Mouse (Mus musculus) lung, embryonic 16.5 days (tissue): Measurements from ENCODE around the gene Rgn. TPM values are rescaled to one million over a fixed set of nuclear protein-coding genes. Genes with fewer than 3 reads are reported as not detected.

Experiments used
- ATAC-seq: fragments of 200-750 bp; cut with Nextera tagmentation; 2 replicates; pipeline ENCODE4 v1.8.0; 2017; ENCODE audit warnings: low read depth, mild to moderate bottlenecking, moderate library complexity
- H3K27ac ChIP-seq: fragments of 300-500 bp; sonication (generic); 2 replicates; pipeline ENCODE4 v1.5.1; 2014; ENCODE audit warnings: mild to moderate bottlenecking, control low read depth, low read length
- H3K27me3 ChIP-seq: fragments of 300-500 bp; sonication (generic); 2 replicates; pipeline ENCODE4 v1.6.1; 2014; ENCODE audit warnings: low read depth, low read length, mixed read lengths; ENCODE audit not compliant: control insufficient read depth, insufficient read depth
- H3K36me3 ChIP-seq: fragments of 300-500 bp; sonication (generic); 2 replicates; pipeline ENCODE4 v1.6.1; 2014; ENCODE audit warnings: low read length; ENCODE audit not compliant: control insufficient read depth, insufficient read depth
- H3K4me1 ChIP-seq: fragments of 300-500 bp; sonication (generic); replicated peaks from 2 replicates; pipeline ENCODE4 v1.6.1; 2014; ENCODE audit warnings: low read length, mixed read lengths; ENCODE audit not compliant: control insufficient read depth, insufficient read depth
- H3K4me2 ChIP-seq: fragments of 300-500 bp; sonication (generic); 2 replicates; pipeline ENCODE4 v1.6.1; 2014; ENCODE audit warnings: low read depth, low read length, control low read depth
- H3K4me3 ChIP-seq: fragments of 300-500 bp; sonication (generic); 2 replicates; pipeline ENCODE4 v1.5.1; 2014; ENCODE audit warnings: mild to moderate bottlenecking, low read length, control low read depth
- H3K9ac ChIP-seq: fragments of 300-500 bp; sonication (generic); 2 replicates; pipeline ENCODE4 v1.6.1; 2014; ENCODE audit warnings: low read length, control low read depth
- H3K9me3 ChIP-seq: fragments of 300-500 bp; sonication (generic); 2 replicates; pipeline ENCODE4 v1.6.1; 2016; ENCODE audit warnings: low read length; ENCODE audit not compliant: control insufficient read depth
- WGBS: fragments of 180-500 bp; shearing (Covaris S2); extraction: QIAGEN DNeasy Blood & Tissue Kit; methylation state at CpG from one replicate; pipeline ENCODE4 v1.1.7; 2014; 5-methylcytosine and 5-hydroxymethylcytosine counted together
- polyA plus RNA-seq: library from polyadenylated mRNA; unstranded; fragments of >200 nt; fragmentation: Nextera tagmentation; extraction: Ambion mirVana; gene quantifications from 2 replicates; pipeline ENCODE4 v1.2.1, GENCODE M21; 2015

Gene Rgn
- 2.3 and 4.8 TPM in 2 replicates for polyA plus RNA-seq

GRCm38 (mm10) chrX:20549532-20549931 lies at the start of gene Rgn:
Gene Rgn (plus strand): TSS chrX:20549787.
- Histone ChIP-seq H3K4me2 (peak within 1 kb of the TSS; percentile 60), H3K9me3 (no peaks in the 10 kb centered on the region), H3K36me3 (no peaks in the 10 kb centered on the region), H3K4me1 (no peaks in the 10 kb centered on the region; the same call in 1 of the 2 replicates), H3K27ac (peak within 1 kb of the TSS; percentile 69), H3K27me3 (no peaks in the 10 kb centered on the region), H3K9ac (no peak within 1 kb of the TSS; the same call in 1 of the 2 replicates), H3K4me3 (no peak within 1 kb of the TSS; the same call in 1 of the 2 replicates)
- ATAC-seq, result no peak
- WGBS, result 49% methylated on average over 3 of the region's 3 CpGs

GRCm38 (mm10) chrX:20520290-20520939 lies 29.2 kb upstream of the Rgn start:
- no peaks in the 10 kb centered on the region for H3K27me3 ChIP-seq
- no peak overlapping the region for H3K27ac ChIP-seq
- H3K9ac ChIP-seq, result no peak overlapping the region
- no peaks in the 10 kb centered on the region for H3K4me1 ChIP-seq
- ATAC-seq, result no peak
- 0 out of 2 replicates have a peak, but pooled peaks cover 2% of the 10 kb centered on the region for H3K36me3 ChIP-seq
- H3K9me3 ChIP-seq, result no peaks in the 10 kb centered on the region
- H3K4me2 ChIP-seq, result no peak overlapping the region
- WGBS, result 76% methylated on average over 7 of the region's 7 CpGs
- H3K4me3 ChIP-seq, result no peak overlapping the region

GRCm38 (mm10) chrX:20521578-20521977 lies 28.0 kb upstream of the Rgn start:
- ATAC-seq, result no peak
- no peak overlapping the region for H3K27ac ChIP-seq
- no peaks in the 10 kb centered on the region for H3K9me3 ChIP-seq
- no peak overlapping the region for H3K4me3 ChIP-seq
- 0 out of 2 replicates have a peak, but pooled peaks cover 2% of the 10 kb centered on the region for H3K36me3 ChIP-seq
- no peaks in the 10 kb centered on the region for H3K4me1 ChIP-seq
- H3K4me2 ChIP-seq, result no peak overlapping the region
- no peaks in the 10 kb centered on the region for H3K27me3 ChIP-seq
- no peak overlapping the region for H3K9ac ChIP-seq

- ATAC-seq, result no peak
- 41% methylated on average over 1 of the region's 1 CpGs for WGBS
These were observed 17.0 kb upstream of the Rgn start for GRCm38 (mm10) chrX:20532621-20533020.

GRCm38 (mm10) chrX:20543867-20544266 lies 5.7 kb upstream of the Rgn start:
- no peaks in the 10 kb centered on the region for H3K36me3 ChIP-seq
- no peak for ATAC-seq
- WGBS, result 77% methylated on average over 3 of the region's 3 CpGs

More at GRCm38 (mm10) chrX:20532621-20533020, 17.0 kb upstream of the Rgn start:
- no peaks in the 10 kb centered on the region for H3K9me3 ChIP-seq
- no peaks in the 10 kb centered on the region for H3K4me1 ChIP-seq
- no peak overlapping the region for H3K4me3 ChIP-seq
- H3K36me3 ChIP-seq, result no peaks in the 10 kb centered on the region
- H3K9ac ChIP-seq, result no peak overlapping the region
- H3K27ac ChIP-seq, result no peak overlapping the region
- no peak overlapping the region for H3K4me2 ChIP-seq
- H3K27me3 ChIP-seq, result no peaks in the 10 kb centered on the region

GRCm38 (mm10) chrX:20547609-20548008 lies 2.0 kb upstream of the Rgn start:
- Histone ChIP-seq H3K9ac (no peak overlapping the region; the same call in 1 of the 2 replicates), H3K4me3 (peak overlapping the region; percentile 46), H3K4me1 (no peaks in the 10 kb centered on the region; the same call in 1 of the 2 replicates), H3K27ac (peak overlapping the region; percentile 96), H3K4me2 (peak overlapping the region; percentile 60), H3K27me3 (no peaks in the 10 kb centered on the region), H3K36me3 (no peaks in the 10 kb centered on the region), H3K9me3 (no peaks in the 10 kb centered on the region)
- ATAC-seq, result peak; percentile 88
- 28% methylated on average over 5 of the region's 5 CpGs for WGBS

More at GRCm38 (mm10) chrX:20543867-20544266, 5.7 kb upstream of the Rgn start:
- no peaks in the 10 kb centered on the region for H3K4me1 ChIP-seq
- H3K27ac ChIP-seq, result peak overlapping the region; percentile 20; the same call in 1 of the 2 replicates
- no peaks in the 10 kb centered on the region for H3K9me3 ChIP-seq
- H3K4me2 ChIP-seq, result no peak overlapping the region
- H3K27me3 ChIP-seq, result no peaks in the 10 kb centered on the region
- H3K4me3 ChIP-seq, result no peak overlapping the region
- H3K9ac ChIP-seq, result no peak overlapping the region

GRCm38 (mm10) chrX:20548011-20548879 lies 1.3 kb upstream of the Rgn start:
- Histone ChIP-seq H3K4me3 (peak overlapping the region; percentile 46), H3K4me2 (peak overlapping the region; percentile 60), H3K4me1 (no peaks in the 10 kb centered on the region; the same call in 1 of the 2 replicates), H3K9ac (peak overlapping the region; percentile 70), H3K36me3 (no peaks in the 10 kb centered on the region), H3K27me3 (no peaks in the 10 kb centered on the region), H3K9me3 (no peaks in the 10 kb centered on the region), H3K27ac (peak overlapping the region; percentile 96)
- peak; percentile 79 for ATAC-seq
- WGBS, result 15% methylated on average over 24 of the region's 24 CpGs

GRCm38 (mm10) chrX:20548880-20549440 lies 627 bp upstream of the Rgn start:
- Histone ChIP-seq H3K4me2 (peak overlapping the region; percentile 60), H3K9me3 (no peaks in the 10 kb centered on the region)
- 35% methylated on average over 1 of the region's 1 CpGs for WGBS

GRCm38 (mm10) chrX:20552199-20552598 lies 2.6 kb downstream of the Rgn start:
- no peak overlapping the region for H3K27ac ChIP-seq
- H3K4me3 ChIP-seq, result no peak overlapping the region
- no peak overlapping the region for H3K9ac ChIP-seq
- no peak overlapping the region for H3K4me2 ChIP-seq
- H3K9me3 ChIP-seq, result no peaks in the 10 kb centered on the region
- no peaks in the 10 kb centered on the region for H3K27me3 ChIP-seq
- WGBS, result 68% methylated on average over 2 of the region's 2 CpGs
- no peak for ATAC-seq
- no peaks in the 10 kb centered on the region; the same call in 1 of the 2 replicates for H3K4me1 ChIP-seq
- H3K36me3 ChIP-seq, result no peaks in the 10 kb centered on the region

More at GRCm38 (mm10) chrX:20548880-20549440, 627 bp upstream of the Rgn start:
- Histone ChIP-seq H3K27ac (peak overlapping the region; percentile 69), H3K9ac (no peak overlapping the region), H3K4me1 (no peaks in the 10 kb centered on the region; the same call in 1 of the 2 replicates), H3K27me3 (no peaks in the 10 kb centered on the region), H3K4me3 (no peak overlapping the region), H3K36me3 (no peaks in the 10 kb centered on the region)
- peak; percentile 4; the same call in 1 of the 2 replicates for ATAC-seq
